Mouse (Mus musculus) MEL-GATA-1-ER (cell line): Measurements from ENCODE around the gene Rnf144a.
"Not testable (repeated sequence)": the region's sequence is repeated elsewhere in the genome, so short reads cannot be mapped to it uniquely, and the experiment has no call there.

ENCODE experiments used
- DNase-seq: peaks from one replicate; pipeline ENCODE4 v3.0.0-alpha.2; 2012; ENCODE audit warnings: low read depth; ENCODE audit errors: extremely low read depth

Rnf144a gene

GRCm38 (mm10) chr12:26415104-26415771 is at the start of gene Rnf144a:
TSS of gene Rnf144a (minus strand) at chr12:26415254.
- no peak for DNase-seq

- no peak for DNase-seq
Measured at GRCm38 (mm10) chr12:26460091-26460490, 45.0 kb upstream of the Rnf144a start.

GRCm38 (mm10) chr12:26456028-26456698 is 41.1 kb upstream of the Rnf144a start, which contains the start of gene Rsad2:
TSS of gene Rsad2 (minus strand) at chr12:26456452.
- DNase-seq = peak; percentile 35

- DNase-seq = no peak
Measured at GRCm38 (mm10) chr12:26454682-26455081, 39.6 kb upstream of the Rnf144a start.

GRCm38 (mm10) chr12:26452951-26453350 is 37.9 kb upstream of the Rnf144a start:
- DNase-seq = no peak

- DNase-seq = no peak
Measured at GRCm38 (mm10) chr12:26451150-26451549, 36.1 kb upstream of the Rnf144a start.

GRCm38 (mm10) chr12:26449483-26449882 is 34.4 kb upstream of the Rnf144a start:
- DNase-seq = no peak

GRCm38 (mm10) chr12:26446377-26447045 is 31.5 kb upstream of the Rnf144a start:
- DNase-seq = no peak

GRCm38 (mm10) chr12:26444511-26444910 is 29.5 kb upstream of the Rnf144a start:
- no peak for DNase-seq

- no peak for DNase-seq
Measured at GRCm38 (mm10) chr12:26444054-26444453, 29.0 kb upstream of the Rnf144a start.

GRCm38 (mm10) chr12:26439366-26439765 is 24.3 kb upstream of the Rnf144a start:
- DNase-seq = no peak

GRCm38 (mm10) chr12:26437950-26438349 is 22.9 kb upstream of the Rnf144a start:
- DNase-seq = no peak

- no peak for DNase-seq
Measured at GRCm38 (mm10) chr12:26436334-26436733, 21.3 kb upstream of the Rnf144a start.

GRCm38 (mm10) chr12:26428771-26429170 is 13.7 kb upstream of the Rnf144a start:
- not testable (repeated sequence) for DNase-seq

GRCm38 (mm10) chr12:26424841-26425240 is 9.8 kb upstream of the Rnf144a start:
- peak; percentile 7 for DNase-seq

GRCm38 (mm10) chr12:26418322-26418721 is 3.3 kb upstream of the Rnf144a start:
- DNase-seq = peak; percentile 0

- no peak for DNase-seq
Measured at GRCm38 (mm10) chr12:26416636-26417295, 1.7 kb upstream of the Rnf144a start.

- DNase-seq = no peak
Measured at GRCm38 (mm10) chr12:26414451-26415103, 477 bp downstream of the Rnf144a start.

GRCm38 (mm10) chr12:26413961-26414411 is 1.1 kb downstream of the Rnf144a start:
- no peak for DNase-seq

- no peak for DNase-seq
Measured at GRCm38 (mm10) chr12:26412802-26413201, 2.3 kb downstream of the Rnf144a start.

GRCm38 (mm10) chr12:26411841-26412450 is 3.1 kb downstream of the Rnf144a start:
- no peak for DNase-seq
